Mouse (Mus musculus) limb, embryonic 10.5 days (tissue): ENCODE measurements around the gene Efcc1. TPM values are rescaled to one million over a fixed set of nuclear protein-coding genes. Genes with fewer than 3 reads are reported as not detected.

ENCODE experiments used
- DNase-seq: peaks from one replicate; pipeline ENCODE4 v3.0.0-alpha.2; 2017; ENCODE audit warnings: low spot score
- H3K27ac ChIP-seq: fragments of 300-500 bp; sonication (generic); 2 replicates; pipeline ENCODE4 v1.5.1; 2016; ENCODE audit warnings: mild to moderate bottlenecking
- H3K27me3 ChIP-seq: fragments of 300-500 bp; sonication (generic); 2 replicates; pipeline ENCODE4 v1.6.1; 2016; ENCODE audit warnings: low read depth, mild to moderate bottlenecking; ENCODE audit not compliant: poor library complexity, severe bottlenecking
- H3K36me3 ChIP-seq: fragments of 300-500 bp; sonication (generic); 2 replicates; pipeline ENCODE4 v1.6.1; 2016; ENCODE audit warnings: mild to moderate bottlenecking, moderate library complexity
- H3K4me1 ChIP-seq: fragments of 300-500 bp; sonication (generic); 2 replicates; pipeline ENCODE4 v1.6.1; 2016
- H3K4me3 ChIP-seq: fragments of 300-500 bp; sonication (generic); 2 replicates; pipeline ENCODE4 v1.5.1; 2016; ENCODE audit warnings: mild to moderate bottlenecking, moderate library complexity
- H3K9me3 ChIP-seq: fragments of 300-500 bp; sonication (generic); replicated peaks from 2 replicates; pipeline ENCODE4 v1.6.1; 2016; ENCODE audit warnings: mild to moderate bottlenecking
- WGBS: fragments of 180-500 bp; shearing (Covaris S2); methylation state at CpG from one replicate; pipeline ENCODE4 v1.1.7; 2016; 5-methylcytosine and 5-hydroxymethylcytosine counted together
- polyA plus RNA-seq: library from polyadenylated mRNA; unstranded; fragments of >200 nt; fragmentation: Nextera tagmentation; extraction: Ambion mirVana; gene quantifications from 2 replicates; pipeline ENCODE4 v1.2.1, GENCODE M21; 2016

Efcc1 gene
- polyA plus RNA-seq, 1 experiment from 2014 or later: 0.18 TPM

- Histone ChIP-seq H3K4me3 (peak overlapping the region; percentile 63), H3K27ac (no peak overlapping the region), H3K36me3 (no peaks in the 10 kb centered on the region), H3K4me1 (peaks cover 33% of the 10 kb centered on the region), H3K27me3 (peaks cover 78% of the 10 kb centered on the region), H3K9me3 (no peaks in the 10 kb centered on the region)
- WGBS: 31% methylated on average over 14 of the region's 14 CpGs
- no peak for DNase-seq
These were observed 2.7 kb downstream of the Efcc1 start for GRCm38 (mm10) chr6:87733131-87733930.

GRCm38 (mm10) chr6:87734136-87734535 lies 3.5 kb downstream of the Efcc1 start:
- Histone ChIP-seq H3K27ac (no peak overlapping the region), H3K4me3 (no peak overlapping the region), H3K36me3 (no peaks in the 10 kb centered on the region), H3K4me1 (peaks cover 33% of the 10 kb centered on the region), H3K27me3 (peaks cover 70% of the 10 kb centered on the region), H3K9me3 (no peaks in the 10 kb centered on the region)
- WGBS: 70% methylated on average over 5 of the region's 5 CpGs
- DNase-seq: no peak

- no peaks in the 10 kb centered on the region for H3K9me3 ChIP-seq
- no peak for DNase-seq
- H3K4me1 ChIP-seq: peaks cover 17% of the 10 kb centered on the region
- peaks cover 45% of the 10 kb centered on the region for H3K27me3 ChIP-seq
- WGBS: 89% methylated on average over 4 of the region's 4 CpGs
- H3K36me3 ChIP-seq: no peaks in the 10 kb centered on the region
- no peak overlapping the region for H3K4me3 ChIP-seq
- H3K27ac ChIP-seq: no peak overlapping the region
These were observed 6.3 kb downstream of the Efcc1 start for GRCm38 (mm10) chr6:87736923-87737322.

- Histone ChIP-seq H3K36me3 (no peaks in the 10 kb centered on the region), H3K4me3 (no peak overlapping the region), H3K9me3 (no peaks in the 10 kb centered on the region), H3K27ac (0 out of 2 replicates have a peak overlapping the region, but pooled peaks have one; percentile 8), H3K4me1 (peaks cover 6% of the 10 kb centered on the region; the same call in 1 of the 2 replicates), H3K27me3 (peaks cover 34% of the 10 kb centered on the region)
- no peak for DNase-seq
- 60% methylated on average over 4 of the region's 4 CpGs for WGBS
These were observed 7.4 kb downstream of the Efcc1 start for GRCm38 (mm10) chr6:87737921-87738626.

GRCm38 (mm10) chr6:87739898-87740297 lies 9.2 kb downstream of the Efcc1 start:
- Histone ChIP-seq H3K27me3 (peaks cover 16% of the 10 kb centered on the region), H3K4me3 (no peak overlapping the region), H3K27ac (no peak overlapping the region), H3K4me1 (peaks cover 6% of the 10 kb centered on the region; the same call in 1 of the 2 replicates), H3K9me3 (no peaks in the 10 kb centered on the region), H3K36me3 (no peaks in the 10 kb centered on the region)
- WGBS: 53% methylated on average over 6 of the region's 6 CpGs
- DNase-seq: no peak

- Histone ChIP-seq H3K36me3 (no peaks in the 10 kb centered on the region), H3K4me3 (no peak overlapping the region), H3K27me3 (peaks cover 10% of the 10 kb centered on the region; the same call in 1 of the 2 replicates), H3K27ac (no peak overlapping the region), H3K9me3 (no peaks in the 10 kb centered on the region), H3K4me1 (peaks cover 6% of the 10 kb centered on the region; the same call in 1 of the 2 replicates)
- DNase-seq: no peak
These were observed 9.8 kb downstream of the Efcc1 start for GRCm38 (mm10) chr6:87740496-87740895.

GRCm38 (mm10) chr6:87741978-87742377 lies 11.3 kb downstream of the Efcc1 start:
- Histone ChIP-seq H3K9me3 (no peaks in the 10 kb centered on the region), H3K4me1 (peaks cover 6% of the 10 kb centered on the region; the same call in 1 of the 2 replicates), H3K27ac (no peak overlapping the region), H3K27me3 (0 out of 2 replicates have a peak, but pooled peaks cover 3% of the 10 kb centered on the region), H3K4me3 (no peak overlapping the region), H3K36me3 (no peaks in the 10 kb centered on the region)
- DNase-seq: no peak
- WGBS: 91% methylated on average over 8 of the region's 8 CpGs

- DNase-seq: no peak
- Histone ChIP-seq H3K4me1 (peaks cover 6% of the 10 kb centered on the region; the same call in 1 of the 2 replicates), H3K27ac (no peak overlapping the region), H3K36me3 (no peaks in the 10 kb centered on the region), H3K4me3 (no peak overlapping the region), H3K27me3 (0 out of 2 replicates have a peak, but pooled peaks cover 3% of the 10 kb centered on the region), H3K9me3 (no peaks in the 10 kb centered on the region)
- WGBS: 86% methylated on average over 5 of the region's 5 CpGs
These were observed 12.1 kb downstream of the Efcc1 start for GRCm38 (mm10) chr6:87742804-87743203.

- peaks cover under 1% of the 10 kb centered on the region; the same call in 1 of the 2 replicates for H3K4me1 ChIP-seq
- 0 out of 2 replicates have a peak, but pooled peaks cover 3% of the 10 kb centered on the region for H3K27me3 ChIP-seq
- no peaks in the 10 kb centered on the region for H3K9me3 ChIP-seq
- H3K27ac ChIP-seq: no peak overlapping the region
- H3K36me3 ChIP-seq: no peaks in the 10 kb centered on the region
- DNase-seq: no peak
- 87% methylated on average over 5 of the region's 5 CpGs for WGBS
- H3K4me3 ChIP-seq: no peak overlapping the region
These were observed 12.6 kb downstream of the Efcc1 start for GRCm38 (mm10) chr6:87743281-87743680.

- no peaks in the 10 kb centered on the region for H3K36me3 ChIP-seq
- 0 out of 2 replicates have a peak, but pooled peaks cover 1% of the 10 kb centered on the region for H3K27me3 ChIP-seq
- H3K4me3 ChIP-seq: no peak overlapping the region
- no peaks in the 10 kb centered on the region for H3K9me3 ChIP-seq
- H3K27ac ChIP-seq: no peak overlapping the region
- 86% methylated on average over 3 of the region's 3 CpGs for WGBS
- DNase-seq: no peak
- H3K4me1 ChIP-seq: no peaks in the 10 kb centered on the region
These were observed 14.0 kb downstream of the Efcc1 start for GRCm38 (mm10) chr6:87744632-87745031.

- H3K4me3 ChIP-seq: no peak overlapping the region
- 44% methylated on average over 1 of the region's 1 CpGs for WGBS
- DNase-seq: no peak
- no peaks in the 10 kb centered on the region for H3K4me1 ChIP-seq
- no peaks in the 10 kb centered on the region for H3K36me3 ChIP-seq
- no peaks in the 10 kb centered on the region for H3K9me3 ChIP-seq
- no peak overlapping the region for H3K27ac ChIP-seq
- H3K27me3 ChIP-seq: no peaks in the 10 kb centered on the region
These were observed 14.6 kb downstream of the Efcc1 start for GRCm38 (mm10) chr6:87745301-87745700.

- Histone ChIP-seq H3K27ac (no peak overlapping the region), H3K27me3 (no peaks in the 10 kb centered on the region), H3K36me3 (no peaks in the 10 kb centered on the region), H3K4me1 (no peaks in the 10 kb centered on the region), H3K4me3 (no peak overlapping the region), H3K9me3 (no peaks in the 10 kb centered on the region)
- DNase-seq: no peak
- WGBS: 71% methylated on average over 3 of the region's 3 CpGs
These were observed 15.4 kb downstream of the Efcc1 start for GRCm38 (mm10) chr6:87746059-87746458.

GRCm38 (mm10) chr6:87746849-87747248 lies 16.2 kb downstream of the Efcc1 start:
- H3K36me3 ChIP-seq: no peaks in the 10 kb centered on the region
- H3K27ac ChIP-seq: no peak overlapping the region
- no peaks in the 10 kb centered on the region for H3K27me3 ChIP-seq
- no peaks in the 10 kb centered on the region for H3K9me3 ChIP-seq
- H3K4me3 ChIP-seq: no peak overlapping the region
- H3K4me1 ChIP-seq: no peaks in the 10 kb centered on the region
- DNase-seq: no peak
- 67% methylated on average over 2 of the region's 2 CpGs for WGBS
